Mouse (Mus musculus): ENCODE measurements at regions not wholly inside any gene's neighbourhood (a gene's known extent, or its start where the extent isn't known, plus 50 kb on each side); places are given as distances from the start of the nearest gene placed in this dataset.

DNA sequence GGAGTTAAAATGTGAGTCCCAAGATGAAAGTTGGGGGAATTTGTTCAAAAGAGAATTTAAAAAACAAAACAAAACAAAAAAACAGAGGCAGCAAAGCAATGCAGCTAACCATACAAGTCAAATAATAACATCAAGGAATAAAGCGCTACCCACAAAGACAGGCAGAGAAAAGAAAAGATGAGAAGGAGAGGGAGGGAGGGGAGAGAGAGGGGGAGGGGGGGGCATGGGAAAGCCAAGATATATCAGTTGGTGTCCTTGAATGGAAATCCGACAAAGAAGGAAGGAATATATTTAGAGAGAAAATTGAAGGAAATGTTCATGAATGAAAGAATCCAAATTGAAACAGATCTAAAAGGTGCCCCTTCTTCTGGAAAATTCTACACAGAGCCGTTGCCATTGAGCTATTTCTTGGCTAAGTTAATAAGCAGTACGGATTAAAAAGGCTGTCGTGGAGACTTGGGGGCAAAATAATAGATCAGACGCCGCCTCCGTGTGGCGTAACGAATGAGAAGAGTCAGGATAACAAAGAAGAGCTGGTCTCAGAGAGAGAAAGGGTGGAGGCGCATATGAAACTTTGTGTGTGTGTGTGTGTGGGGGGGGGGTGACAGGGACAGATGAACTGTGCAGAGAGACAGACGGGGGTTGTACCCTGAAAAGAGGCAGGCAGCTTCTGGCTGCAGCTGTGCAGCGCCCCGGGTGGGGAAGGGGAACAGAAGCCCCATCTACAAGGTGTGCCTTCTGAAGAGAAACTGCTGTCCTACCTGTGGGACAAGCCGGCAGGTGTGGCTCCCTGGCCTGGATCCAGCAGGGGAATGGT is 373.2 kb upstream of the Hs6st1 start:
- no peak overlapping the region for H3K27ac ChIP-seq (ENCODE audit: insufficient read depth, low read depth, low read length)
- WGBS, result 74% methylated on average over 15 of the region's 15 CpGs
- H3K27me3 ChIP-seq (replicated peaks; ENCODE audit: control insufficient read depth, insufficient read depth, low read length), result no peaks in the 10 kb centered on the region
- no peaks in the 10 kb centered on the region for H3K36me3 ChIP-seq (ENCODE audit: control insufficient read depth, insufficient read depth, low read length)
- H3K4me3 ChIP-seq (ENCODE audit: insufficient read depth, low read depth, low read length), result no peak overlapping the region
- H3K4me1 ChIP-seq (ENCODE audit: control insufficient read depth, insufficient read depth, low read length), result no peaks in the 10 kb centered on the region
- no peak for TF ChIP-seq POLR2A (IDR thresholded peaks at IDR 0.05; ENCODE audit: low read depth, low read length)
- DNase-seq, result no peak

DNA sequence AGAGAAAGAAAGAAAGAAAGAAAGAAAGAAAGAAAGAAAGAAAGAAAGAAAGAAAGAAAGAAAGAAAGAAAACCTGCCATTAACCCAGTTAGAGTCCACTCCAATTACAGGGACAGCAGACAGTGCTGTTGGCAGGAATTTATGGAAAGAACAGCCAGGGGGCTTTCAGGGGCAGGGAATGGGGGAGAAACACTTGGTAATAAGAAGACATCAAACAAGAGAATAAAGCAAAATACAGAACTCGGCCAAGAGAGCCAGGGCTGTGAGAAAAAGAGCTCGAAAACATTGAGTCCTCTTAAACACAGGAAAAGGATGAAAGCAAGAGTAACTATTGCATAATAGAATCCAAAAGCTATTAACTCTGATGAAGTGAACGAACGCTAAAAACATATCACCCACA is 371.0 kb upstream of the Hs6st1 start:
- H3K4me1 ChIP-seq (ENCODE audit: control insufficient read depth, insufficient read depth, low read length), result no peaks in the 10 kb centered on the region
- no peak overlapping the region for H3K27ac ChIP-seq (ENCODE audit: insufficient read depth, low read depth, low read length)
- whole genome bisulfite sequencing, result 36% methylated on average over 4 of the region's 4 CpGs
- no peak overlapping the region for H3K4me3 ChIP-seq (ENCODE audit: insufficient read depth, low read depth, low read length)
- no peak for DNase-seq
- H3K27me3 ChIP-seq (replicated peaks; ENCODE audit: control insufficient read depth, insufficient read depth, low read length), result no peaks in the 10 kb centered on the region
- H3K36me3 ChIP-seq (ENCODE audit: control insufficient read depth, insufficient read depth, low read length), result no peaks in the 10 kb centered on the region
- TF ChIP-seq CTCF (conservative IDR thresholded peaks at IDR 0.05; ENCODE audit: insufficient read depth, insufficient read length, low read depth, low read length) (no peak), POLR2A (IDR thresholded peaks at IDR 0.05; ENCODE audit: low read depth, low read length) (no peak)

DNA sequence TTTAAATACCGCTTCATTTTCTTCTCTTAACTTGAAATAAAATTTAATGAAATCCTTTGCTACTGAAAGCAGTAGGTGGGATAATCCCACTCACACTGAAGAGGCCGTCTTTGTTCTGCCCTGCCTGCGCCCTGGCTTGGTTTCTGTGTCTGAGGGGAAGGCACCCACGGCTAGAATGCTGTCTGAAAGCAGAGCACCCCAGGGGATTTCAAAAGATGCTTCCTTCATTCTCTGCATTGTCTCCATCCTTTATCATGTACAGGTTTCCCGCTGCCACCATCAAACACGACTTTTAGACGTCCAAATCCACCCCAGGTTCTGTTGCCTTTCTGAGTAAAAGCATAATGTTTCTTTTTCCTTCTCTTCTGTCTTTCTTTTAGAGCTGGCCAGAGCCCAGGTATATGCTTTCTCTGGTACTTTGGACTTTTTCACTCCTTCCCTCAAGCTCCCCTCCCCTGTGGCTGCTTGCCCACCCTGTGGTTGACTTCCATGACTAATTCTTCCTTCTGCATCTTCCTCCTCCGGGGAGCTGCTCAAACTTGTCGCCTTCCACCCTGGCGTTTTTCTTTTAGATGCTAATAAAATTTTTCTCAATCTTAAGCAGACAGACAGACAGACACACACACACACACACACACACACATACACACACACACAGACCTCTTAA is 370.2 kb upstream of the Hs6st1 start:
- Histone ChIP-seq H3K27ac (ENCODE audit: insufficient read depth, low read depth, low read length) (no peak overlapping the region), H3K4me3 (ENCODE audit: insufficient read depth, low read depth, low read length) (no peak overlapping the region), H3K27me3 (replicated peaks; ENCODE audit: control insufficient read depth, insufficient read depth, low read length) (no peaks in the 10 kb centered on the region), H3K4me1 (ENCODE audit: control insufficient read depth, insufficient read depth, low read length) (no peaks in the 10 kb centered on the region), H3K36me3 (ENCODE audit: control insufficient read depth, insufficient read depth, low read length) (no peaks in the 10 kb centered on the region)
- TF ChIP-seq CTCF (conservative IDR thresholded peaks at IDR 0.05; ENCODE audit: insufficient read depth, insufficient read length, low read depth, low read length) (no peak), POLR2A (IDR thresholded peaks at IDR 0.05; ENCODE audit: low read depth, low read length) (no peak)
- WGBS, result 43% methylated on average over 10 of the region's 10 CpGs
- no peak for DNase-seq

DNA sequence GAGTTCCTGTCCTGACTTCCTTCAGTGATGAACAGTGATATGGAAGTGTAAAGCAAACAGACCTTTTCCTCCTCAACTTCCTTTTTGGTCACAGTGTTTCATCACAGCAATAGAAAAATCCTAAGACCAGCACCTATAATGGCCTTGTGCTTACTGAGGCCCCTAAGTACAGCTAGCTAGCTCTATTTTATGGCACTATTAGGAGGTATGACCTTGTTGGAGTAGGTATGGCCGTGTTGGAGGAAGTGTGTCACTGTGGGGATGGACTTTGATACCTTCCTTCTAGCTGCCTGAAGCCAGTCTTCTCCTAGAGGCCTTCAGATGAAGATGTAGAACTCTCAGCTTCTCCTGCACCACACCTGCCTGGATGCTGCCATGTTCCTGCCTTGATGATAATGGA is 365.6 kb upstream of the Hs6st1 start:
- Histone ChIP-seq H3K4me1 (ENCODE audit: control insufficient read depth, insufficient read depth, low read length) (no peaks in the 10 kb centered on the region), H3K27me3 (replicated peaks; ENCODE audit: control insufficient read depth, insufficient read depth, low read length) (no peaks in the 10 kb centered on the region), H3K4me3 (ENCODE audit: insufficient read depth, low read depth, low read length) (no peak overlapping the region), H3K27ac (ENCODE audit: insufficient read depth, low read depth, low read length) (no peak overlapping the region), H3K36me3 (ENCODE audit: control insufficient read depth, insufficient read depth, low read length) (no peaks in the 10 kb centered on the region)
- TF ChIP-seq POLR2A (IDR thresholded peaks at IDR 0.05; ENCODE audit: low read depth, low read length) (no peak), CTCF (conservative IDR thresholded peaks at IDR 0.05; ENCODE audit: insufficient read depth, insufficient read length, low read depth, low read length) (no peak)
- DNase-seq, result no peak
- 45% methylated on average over 1 of the region's 1 CpGs for WGBS

DNA sequence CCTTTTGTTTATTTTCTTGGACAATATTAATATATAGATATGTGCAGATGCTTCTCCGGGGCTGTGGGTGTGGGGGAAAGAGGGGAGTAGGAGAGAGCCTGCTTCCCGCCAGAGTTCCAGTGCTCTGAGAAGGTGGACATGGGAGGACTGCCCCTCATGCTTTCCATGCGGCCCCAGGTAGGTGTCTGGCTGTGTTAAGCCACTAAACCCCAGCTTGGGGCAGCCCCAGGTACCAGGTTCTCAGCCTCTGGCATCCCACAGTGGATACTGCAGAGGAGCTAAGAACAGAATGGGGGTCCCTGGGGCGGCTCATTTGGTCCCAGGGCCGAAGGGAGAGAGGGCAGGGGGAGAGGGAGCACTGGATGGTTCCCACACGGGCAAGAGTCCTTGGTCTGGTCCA is 361.9 kb upstream of the Hs6st1 start:
- 82% methylated on average over 6 of the region's 6 CpGs for WGBS
- DNase-seq, result no peak
- Histone ChIP-seq H3K4me1 (ENCODE audit: control insufficient read depth, insufficient read depth, low read length) (no peaks in the 10 kb centered on the region), H3K4me3 (ENCODE audit: insufficient read depth, low read depth, low read length) (no peak overlapping the region), H3K36me3 (ENCODE audit: control insufficient read depth, insufficient read depth, low read length) (no peaks in the 10 kb centered on the region), H3K27me3 (replicated peaks; ENCODE audit: control insufficient read depth, insufficient read depth, low read length) (no peaks in the 10 kb centered on the region), H3K27ac (ENCODE audit: insufficient read depth, low read depth, low read length) (no peak overlapping the region)
- TF ChIP-seq POLR2A (IDR thresholded peaks at IDR 0.05; ENCODE audit: low read depth, low read length), result no peak
- TF ChIP-seq CTCF (conservative IDR thresholded peaks at IDR 0.05; ENCODE audit: insufficient read depth, insufficient read length, low read depth, low read length), result no peak

DNA sequence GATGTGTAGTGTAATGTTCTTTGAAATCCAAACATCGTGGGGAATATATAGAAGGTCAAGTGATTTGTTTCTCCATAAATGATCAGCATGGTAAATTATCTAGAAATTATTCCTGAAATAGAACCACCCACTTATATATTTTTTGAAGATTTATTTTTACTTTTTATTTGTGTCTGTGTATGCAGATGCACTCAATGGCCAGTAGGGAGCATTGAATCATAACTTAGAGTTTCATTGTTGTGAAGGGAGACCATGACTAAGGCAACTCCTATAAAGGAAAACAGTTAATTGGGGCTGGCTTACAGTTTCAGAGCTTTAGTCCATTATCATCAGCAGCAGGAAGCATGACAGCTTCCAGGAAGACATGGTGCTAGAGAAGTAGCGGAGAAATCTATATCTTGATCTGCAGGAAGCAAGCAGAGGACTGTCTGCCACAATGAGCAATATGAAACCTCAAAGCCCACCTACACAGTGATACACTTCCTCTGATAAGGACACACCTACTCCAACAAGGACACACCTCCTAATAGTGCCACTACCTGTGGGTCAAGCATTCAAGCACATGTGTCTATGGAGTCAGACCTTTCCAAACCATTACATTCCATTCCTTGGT is 359.9 kb upstream of the Hs6st1 start:
- Histone ChIP-seq H3K4me3 (ENCODE audit: insufficient read depth, low read depth, low read length) (no peak overlapping the region), H3K27me3 (replicated peaks; ENCODE audit: control insufficient read depth, insufficient read depth, low read length) (no peaks in the 10 kb centered on the region), H3K36me3 (ENCODE audit: control insufficient read depth, insufficient read depth, low read length) (no peaks in the 10 kb centered on the region), H3K4me1 (ENCODE audit: control insufficient read depth, insufficient read depth, low read length) (no peaks in the 10 kb centered on the region), H3K27ac (ENCODE audit: insufficient read depth, low read depth, low read length) (no peak overlapping the region)
- DNase-seq, result no peak
- 86% methylated on average over 2 of the region's 2 CpGs for whole genome bisulfite sequencing
- no peak for TF ChIP-seq POLR2A (IDR thresholded peaks at IDR 0.05; ENCODE audit: low read depth, low read length)
- no peak for TF ChIP-seq CTCF (conservative IDR thresholded peaks at IDR 0.05; ENCODE audit: insufficient read depth, insufficient read length, low read depth, low read length)

DNA sequence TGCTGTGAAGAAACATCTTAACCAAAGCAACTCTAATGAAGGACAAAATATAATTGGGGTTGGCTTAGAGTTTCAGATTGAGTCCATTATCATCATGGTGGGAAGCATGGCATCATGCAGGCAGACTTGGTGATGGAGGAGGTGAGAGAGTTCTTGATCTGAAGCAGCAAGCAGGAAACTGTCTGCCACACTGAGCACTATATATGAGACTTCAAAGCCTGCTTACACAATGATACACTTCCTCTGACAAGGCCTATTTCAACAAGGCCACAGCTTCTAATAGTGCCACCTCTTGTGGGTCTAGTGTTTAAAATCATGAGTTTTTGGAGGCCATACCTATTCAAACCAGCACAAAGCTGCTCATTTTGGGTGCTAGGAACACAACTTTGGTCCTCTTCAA is 359.0 kb upstream of the Hs6st1 start:
- H3K4me3 ChIP-seq (ENCODE audit: insufficient read depth, low read depth, low read length), result no peak overlapping the region
- no peak overlapping the region for H3K27ac ChIP-seq (ENCODE audit: insufficient read depth, low read depth, low read length)
- DNase-seq, result no peak
- no peaks in the 10 kb centered on the region for H3K36me3 ChIP-seq (ENCODE audit: control insufficient read depth, insufficient read depth, low read length)
- no peak for TF ChIP-seq POLR2A (IDR thresholded peaks at IDR 0.05; ENCODE audit: low read depth, low read length)
- TF ChIP-seq CTCF (conservative IDR thresholded peaks at IDR 0.05; ENCODE audit: insufficient read depth, insufficient read length, low read depth, low read length), result no peak
- no peaks in the 10 kb centered on the region for H3K4me1 ChIP-seq (ENCODE audit: control insufficient read depth, insufficient read depth, low read length)
- H3K27me3 ChIP-seq (replicated peaks; ENCODE audit: control insufficient read depth, insufficient read depth, low read length), result no peaks in the 10 kb centered on the region

Data from kidney, adult 2 months (tissue).